Mouse (Mus musculus): ENCODE measurements around the gene Krt16. TPM values are rescaled to one million over a fixed set of nuclear protein-coding genes. Genes with fewer than 3 reads are reported as not detected.

The Krt16 gene
- polyA plus RNA-seq (2014; fragmentation: Nextera tagmentation; extraction: Ambion mirVana): not detected in 2 replicates

- 87% methylated on average over 7 of the region's 7 CpGs for WGBS
- Histone ChIP-seq H3K4me1 (ENCODE audit: control insufficient read depth, insufficient read depth, low read length) (no peaks in the 10 kb centered on the region), H3K36me3 (ENCODE audit: control insufficient read depth, insufficient read depth, low read length) (no peaks in the 10 kb centered on the region), H3K4me2 (ENCODE audit: low read depth, low read length) (no peak within 1 kb of the TSS), H3K27ac (ENCODE audit: low read depth, low read length) (no peak within 1 kb of the TSS), H3K27me3 (ENCODE audit: control insufficient read depth, insufficient read depth, low read length) (no peaks in the 10 kb centered on the region), H3K4me3 (ENCODE audit: low read depth, low read length) (no peak within 1 kb of the TSS), H3K9me3 (ENCODE audit: control insufficient read depth, low read length) (no peaks in the 10 kb centered on the region), H3K9ac (replicated peaks; ENCODE audit: low read depth, low read length) (no peak within 1 kb of the TSS)
- ATAC-seq (ENCODE audit: low read depth): no peak
Observed at GRCm38 (mm10) chr11:100248852-100249465, at the start of gene Krt16. TSS of gene Krt16 (minus strand) at chr11:100248902.

DNA sequence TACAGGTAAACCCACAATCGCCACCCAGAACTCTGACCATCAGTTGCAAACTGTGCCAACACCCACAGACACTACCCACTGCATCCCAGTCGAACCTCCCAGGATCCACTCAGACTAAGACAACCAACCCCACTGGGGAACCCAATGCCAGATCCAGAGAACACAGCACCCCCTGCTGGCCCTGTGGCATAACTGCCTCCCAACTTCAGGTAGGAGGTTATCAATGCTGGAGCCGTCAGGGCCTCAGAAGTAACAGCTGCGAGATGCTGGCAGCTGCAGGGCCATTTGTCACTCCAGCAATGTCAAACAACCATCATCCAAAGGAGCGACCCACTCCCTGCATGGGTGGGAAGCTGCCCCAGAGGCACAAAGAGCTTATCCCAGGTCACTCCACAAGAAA lies 49.1 kb upstream of the Krt16 start:
- no peaks in the 10 kb centered on the region for H3K4me1 ChIP-seq (ENCODE audit: control insufficient read depth, insufficient read depth, low read length)
- no peak overlapping the region for H3K27ac ChIP-seq (ENCODE audit: low read depth, low read length)
- H3K36me3 ChIP-seq (ENCODE audit: control insufficient read depth, insufficient read depth, low read length): no peaks in the 10 kb centered on the region
- no peak overlapping the region for H3K4me3 ChIP-seq (ENCODE audit: low read depth, low read length)
- H3K9me3 ChIP-seq (ENCODE audit: control insufficient read depth, low read length): no peaks in the 10 kb centered on the region
- peak overlapping the region; percentile 15; the same call in 1 of the 2 replicates for H3K4me2 ChIP-seq (ENCODE audit: low read depth, low read length)
- no peak for ATAC-seq (ENCODE audit: low read depth)
- WGBS: 37% methylated on average over 5 of the region's 5 CpGs
- no peak overlapping the region for H3K9ac ChIP-seq (replicated peaks; ENCODE audit: low read depth, low read length)
- no peaks in the 10 kb centered on the region for H3K27me3 ChIP-seq (ENCODE audit: control insufficient read depth, insufficient read depth, low read length)

- peak; percentile 35; the same call in 1 of the 2 replicates for ATAC-seq (ENCODE audit: low read depth)
- Histone ChIP-seq H3K27ac (ENCODE audit: low read depth, low read length) (no peak overlapping the region), H3K9me3 (ENCODE audit: control insufficient read depth, low read length) (no peaks in the 10 kb centered on the region), H3K4me1 (ENCODE audit: control insufficient read depth, insufficient read depth, low read length) (no peaks in the 10 kb centered on the region), H3K4me2 (ENCODE audit: low read depth, low read length) (no peak overlapping the region), H3K4me3 (ENCODE audit: low read depth, low read length) (no peak overlapping the region), H3K27me3 (ENCODE audit: control insufficient read depth, insufficient read depth, low read length) (no peaks in the 10 kb centered on the region), H3K36me3 (ENCODE audit: control insufficient read depth, insufficient read depth, low read length) (no peaks in the 10 kb centered on the region), H3K9ac (replicated peaks; ENCODE audit: low read depth, low read length) (no peak overlapping the region)
- WGBS: 8% methylated on average over 10 of the region's 10 CpGs
Observed at GRCm38 (mm10) chr11:100295308-100295707, 46.6 kb upstream of the Krt16 start.

DNA sequence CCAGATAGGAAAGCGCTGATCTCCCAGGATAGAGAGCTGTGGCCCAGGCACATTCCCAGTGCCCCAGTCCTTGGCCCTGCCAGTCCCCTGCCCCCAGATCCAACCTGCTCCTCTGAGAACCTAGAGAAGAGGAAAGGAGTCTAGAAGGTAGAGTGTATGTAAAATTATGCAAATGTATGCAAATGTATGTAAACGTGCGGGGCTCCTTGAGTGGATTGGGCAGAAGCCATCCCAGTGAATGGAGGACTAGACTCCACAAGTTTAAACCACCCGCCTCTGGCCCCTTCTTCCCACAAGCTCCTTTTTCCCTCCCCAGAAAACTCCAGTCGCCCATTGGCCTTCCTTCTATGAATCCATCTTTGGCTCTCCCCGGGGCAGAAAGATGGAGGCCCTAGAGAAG lies 44.2 kb upstream of the Krt16 start:
- Histone ChIP-seq H3K4me1 (ENCODE audit: control insufficient read depth, insufficient read depth, low read length) (no peaks in the 10 kb centered on the region), H3K4me3 (ENCODE audit: low read depth, low read length) (no peak overlapping the region), H3K27me3 (ENCODE audit: control insufficient read depth, insufficient read depth, low read length) (no peaks in the 10 kb centered on the region), H3K9ac (replicated peaks; ENCODE audit: low read depth, low read length) (no peak overlapping the region), H3K4me2 (ENCODE audit: low read depth, low read length) (no peak overlapping the region), H3K9me3 (ENCODE audit: control insufficient read depth, low read length) (no peaks in the 10 kb centered on the region), H3K27ac (ENCODE audit: low read depth, low read length) (no peak overlapping the region), H3K36me3 (ENCODE audit: control insufficient read depth, insufficient read depth, low read length) (no peaks in the 10 kb centered on the region)
- WGBS: 44% methylated on average over 6 of the region's 6 CpGs
- ATAC-seq (ENCODE audit: low read depth): no peak

DNA sequence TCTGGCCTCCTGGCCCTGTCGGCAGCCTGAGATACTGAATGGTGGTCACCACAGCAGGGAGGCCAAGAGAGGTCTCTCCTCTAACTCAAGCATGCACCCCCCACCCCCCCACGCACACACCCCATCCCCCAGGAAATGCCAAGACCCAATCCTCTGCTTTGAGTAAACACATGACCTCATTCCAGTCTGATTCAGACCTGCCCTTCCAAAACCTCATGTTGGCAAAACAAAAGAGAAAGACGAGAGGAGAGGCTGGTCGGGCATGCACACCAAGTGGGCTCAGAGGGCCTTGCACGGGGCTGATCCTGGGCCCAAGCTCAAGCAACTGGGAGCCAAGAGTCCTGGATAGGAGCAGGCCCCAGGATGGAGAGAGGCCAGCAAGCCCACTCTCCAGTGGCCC lies 41.5 kb upstream of the Krt16 start:
- no peaks in the 10 kb centered on the region for H3K27me3 ChIP-seq (ENCODE audit: control insufficient read depth, insufficient read depth, low read length)
- no peaks in the 10 kb centered on the region for H3K36me3 ChIP-seq (ENCODE audit: control insufficient read depth, insufficient read depth, low read length)
- H3K4me3 ChIP-seq (ENCODE audit: low read depth, low read length): no peak overlapping the region
- no peak for ATAC-seq (ENCODE audit: low read depth)
- H3K4me2 ChIP-seq (ENCODE audit: low read depth, low read length): no peak overlapping the region
- no peak overlapping the region for H3K9ac ChIP-seq (replicated peaks; ENCODE audit: low read depth, low read length)
- no peaks in the 10 kb centered on the region for H3K4me1 ChIP-seq (ENCODE audit: control insufficient read depth, insufficient read depth, low read length)
- H3K27ac ChIP-seq (ENCODE audit: low read depth, low read length): no peak overlapping the region
- H3K9me3 ChIP-seq (ENCODE audit: control insufficient read depth, low read length): no peaks in the 10 kb centered on the region
- 59% methylated on average over 5 of the region's 5 CpGs for whole genome bisulfite sequencing

DNA sequence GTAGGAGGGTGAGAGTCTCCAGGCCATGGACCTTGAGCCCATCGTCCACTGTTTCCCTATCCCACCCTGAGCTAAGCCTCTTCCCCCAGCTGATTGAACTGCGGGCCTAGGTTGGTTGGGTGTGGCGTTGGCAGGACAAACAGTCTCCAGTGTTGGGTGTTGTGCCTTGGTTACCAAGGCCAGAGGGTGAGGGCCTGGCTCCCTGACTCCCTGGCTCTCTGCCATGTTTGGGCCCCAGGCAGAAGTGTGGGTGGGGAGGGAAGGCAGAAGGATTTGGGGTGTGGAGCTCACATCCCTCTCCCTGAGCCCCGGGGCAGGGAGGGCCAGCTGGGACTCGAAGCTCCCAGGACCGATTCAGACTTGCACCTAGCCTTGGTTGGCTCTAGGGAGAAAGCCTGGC lies 40.2 kb upstream of the Krt16 start:
- ATAC-seq (ENCODE audit: low read depth): no peak
- Histone ChIP-seq H3K4me3 (ENCODE audit: low read depth, low read length) (no peak overlapping the region), H3K4me1 (ENCODE audit: control insufficient read depth, insufficient read depth, low read length) (no peaks in the 10 kb centered on the region), H3K9ac (replicated peaks; ENCODE audit: low read depth, low read length) (no peak overlapping the region), H3K27me3 (ENCODE audit: control insufficient read depth, insufficient read depth, low read length) (no peaks in the 10 kb centered on the region), H3K27ac (ENCODE audit: low read depth, low read length) (no peak overlapping the region), H3K4me2 (ENCODE audit: low read depth, low read length) (no peak overlapping the region), H3K9me3 (ENCODE audit: control insufficient read depth, low read length) (no peaks in the 10 kb centered on the region), H3K36me3 (ENCODE audit: control insufficient read depth, insufficient read depth, low read length) (no peaks in the 10 kb centered on the region)
- WGBS: 86% methylated on average over 6 of the region's 6 CpGs

DNA sequence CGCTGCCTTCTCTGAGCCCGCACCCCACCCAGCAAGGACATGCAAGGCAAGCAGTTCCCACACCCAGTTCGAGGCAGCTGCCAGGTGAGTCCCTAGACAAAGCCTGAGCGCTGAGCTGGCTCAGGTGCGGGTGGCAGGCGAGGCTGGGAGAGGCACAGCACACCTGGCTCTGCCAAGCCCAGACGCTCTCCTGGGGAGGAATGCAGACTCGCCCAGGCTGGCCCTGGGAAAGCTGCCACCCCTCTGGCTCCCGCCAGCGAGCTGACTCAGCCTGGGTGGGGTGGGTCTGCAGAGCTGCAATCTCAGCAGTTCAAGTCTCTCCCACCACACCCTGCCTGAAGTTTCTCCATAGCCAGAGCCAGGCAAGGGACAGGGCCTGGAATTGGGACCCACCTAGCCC lies 38.3 kb upstream of the Krt16 start:
- Histone ChIP-seq H3K4me1 (ENCODE audit: control insufficient read depth, insufficient read depth, low read length) (no peaks in the 10 kb centered on the region), H3K27me3 (ENCODE audit: control insufficient read depth, insufficient read depth, low read length) (no peaks in the 10 kb centered on the region), H3K4me2 (ENCODE audit: low read depth, low read length) (no peak overlapping the region), H3K27ac (ENCODE audit: low read depth, low read length) (no peak overlapping the region), H3K9ac (replicated peaks; ENCODE audit: low read depth, low read length) (no peak overlapping the region), H3K9me3 (ENCODE audit: control insufficient read depth, low read length) (no peaks in the 10 kb centered on the region), H3K4me3 (ENCODE audit: low read depth, low read length) (no peak overlapping the region), H3K36me3 (ENCODE audit: control insufficient read depth, insufficient read depth, low read length) (no peaks in the 10 kb centered on the region)
- 32% methylated on average over 10 of the region's 10 CpGs for WGBS
- no peak for ATAC-seq (ENCODE audit: low read depth)

GRCm38 (mm10) chr11:100284988-100285387 lies 36.3 kb upstream of the Krt16 start:
- Histone ChIP-seq H3K4me3 (ENCODE audit: low read depth, low read length) (no peak overlapping the region), H3K9ac (replicated peaks; ENCODE audit: low read depth, low read length) (no peak overlapping the region), H3K9me3 (ENCODE audit: control insufficient read depth, low read length) (no peaks in the 10 kb centered on the region), H3K36me3 (ENCODE audit: control insufficient read depth, insufficient read depth, low read length) (no peaks in the 10 kb centered on the region), H3K4me1 (ENCODE audit: control insufficient read depth, insufficient read depth, low read length) (no peaks in the 10 kb centered on the region), H3K4me2 (ENCODE audit: low read depth, low read length) (no peak overlapping the region), H3K27ac (ENCODE audit: low read depth, low read length) (no peak overlapping the region), H3K27me3 (ENCODE audit: control insufficient read depth, insufficient read depth, low read length) (no peaks in the 10 kb centered on the region)
- 81% methylated on average over 4 of the region's 4 CpGs for WGBS
- ATAC-seq (ENCODE audit: low read depth): no peak

GRCm38 (mm10) chr11:100282549-100282948 lies 33.8 kb upstream of the Krt16 start:
- Histone ChIP-seq H3K9ac (replicated peaks; ENCODE audit: low read depth, low read length) (no peak overlapping the region), H3K4me1 (ENCODE audit: control insufficient read depth, insufficient read depth, low read length) (no peaks in the 10 kb centered on the region), H3K27ac (ENCODE audit: low read depth, low read length) (no peak overlapping the region), H3K27me3 (ENCODE audit: control insufficient read depth, insufficient read depth, low read length) (no peaks in the 10 kb centered on the region), H3K4me3 (ENCODE audit: low read depth, low read length) (no peak overlapping the region), H3K4me2 (ENCODE audit: low read depth, low read length) (no peak overlapping the region), H3K36me3 (ENCODE audit: control insufficient read depth, insufficient read depth, low read length) (no peaks in the 10 kb centered on the region), H3K9me3 (ENCODE audit: control insufficient read depth, low read length) (no peaks in the 10 kb centered on the region)
- 25% methylated on average over 10 of the region's 10 CpGs for WGBS
- ATAC-seq (ENCODE audit: low read depth): peak; percentile 31; the same call in 1 of the 2 replicates
